Mouse (Mus musculus): ENCODE results near the gene Tex26. TPM values are rescaled to one million over a fixed set of nuclear protein-coding genes. Genes with fewer than 3 reads are reported as not detected.

The Tex26 gene
- polyA plus RNA-seq, 1 experiment from 2014 or later, result 1.1 TPM

DNA sequence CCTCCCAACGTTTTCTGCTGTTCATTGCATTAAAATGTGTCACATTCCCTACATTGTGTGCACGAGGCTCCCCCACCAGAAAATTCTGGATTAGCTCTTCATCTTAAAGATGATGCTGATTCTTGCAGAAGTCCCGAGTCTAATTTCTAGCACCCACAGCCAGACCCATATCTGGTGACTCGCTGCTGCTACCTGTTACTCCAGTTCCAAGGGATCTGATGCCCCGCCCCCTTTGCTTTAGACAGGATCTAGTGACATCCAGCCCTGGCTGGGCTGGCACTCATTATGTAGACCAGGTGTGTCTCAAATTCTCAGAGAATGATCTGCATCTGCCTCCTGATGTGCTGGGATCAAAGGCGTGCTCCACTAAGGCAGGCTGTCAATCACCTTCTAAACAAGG lies 2.3 kb upstream of the Tex26 start:
- DNase-seq (ENCODE audit: low spot score), result peak; percentile 21
- H3K4me1 ChIP-seq, result peaks cover 52% of the 10 kb centered on the region
- H3K27me3 ChIP-seq (replicated peaks; ENCODE audit: low read depth, poor library complexity, severe bottlenecking), result 0 out of 2 replicates have a peak, but pooled peaks cover 7% of the 10 kb centered on the region
- no peak overlapping the region for H3K4me3 ChIP-seq
- no peaks in the 10 kb centered on the region for H3K36me3 ChIP-seq (replicated peaks)
- WGBS, result 72% methylated on average over 6 of the region's 6 CpGs
- no peak overlapping the region for H3K27ac ChIP-seq (replicated peaks)
- no peaks in the 10 kb centered on the region for H3K9me3 ChIP-seq

DNA sequence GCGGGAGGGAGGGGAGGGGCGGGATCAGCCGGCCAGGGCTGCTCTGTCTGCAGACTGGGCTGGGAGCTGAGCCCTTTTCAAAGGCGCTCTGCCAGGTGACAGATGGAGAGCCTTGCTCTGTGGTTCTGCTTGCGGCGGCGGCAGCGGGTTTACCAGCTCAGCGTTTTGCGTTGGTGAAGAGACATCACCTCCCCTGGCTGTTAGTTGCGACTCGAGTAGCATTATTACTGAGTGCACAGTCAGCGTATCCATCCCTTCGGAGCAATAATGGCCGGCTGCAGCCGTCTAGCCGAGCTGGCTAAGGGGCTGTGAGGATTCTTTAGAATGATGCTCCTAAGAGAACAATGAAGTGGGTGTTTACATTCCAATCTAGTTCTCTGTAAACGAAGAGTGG lies 717 bp downstream of the Tex26 start:
- Histone ChIP-seq H3K4me3 (peak overlapping the region; percentile 63), H3K36me3 (replicated peaks) (no peaks in the 10 kb centered on the region), H3K4me1 (peaks cover 56% of the 10 kb centered on the region), H3K27me3 (replicated peaks; ENCODE audit: low read depth, poor library complexity, severe bottlenecking) (0 out of 2 replicates have a peak, but pooled peaks cover 7% of the 10 kb centered on the region), H3K27ac (replicated peaks) (peak overlapping the region; percentile 90), H3K9me3 (no peaks in the 10 kb centered on the region)
- peak; percentile 80 for DNase-seq (ENCODE audit: low spot score)
- WGBS, result under 1% methylated on average over 18 of the region's 18 CpGs

DNA sequence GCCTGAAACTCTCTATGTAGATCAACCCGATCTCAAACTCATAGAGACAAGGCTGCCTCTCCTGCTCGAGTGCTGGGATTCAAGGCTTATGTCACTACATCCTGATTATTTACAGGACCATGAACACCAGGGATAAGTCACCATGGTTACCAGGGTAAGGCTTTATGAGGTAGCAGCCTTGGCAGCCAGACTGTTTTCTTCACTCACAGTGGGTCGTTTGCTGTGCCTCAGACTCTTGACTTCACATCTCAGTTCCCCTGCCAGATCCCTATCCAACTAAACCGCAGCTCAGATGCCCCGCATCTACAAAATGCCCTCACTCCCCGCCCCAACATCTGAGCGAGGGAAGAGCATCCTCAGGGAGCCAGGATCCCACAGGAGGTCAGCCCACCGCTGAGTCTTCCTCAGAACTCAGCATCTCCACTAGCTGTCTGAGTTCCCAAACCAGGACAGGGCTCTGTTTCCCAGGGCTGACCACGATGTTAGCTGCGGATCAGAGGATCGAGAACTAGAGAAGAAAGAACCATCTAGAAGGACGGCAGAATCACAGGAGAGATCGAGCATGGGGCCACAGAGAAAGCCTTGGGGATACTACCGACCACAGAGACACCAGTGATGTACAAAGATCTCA lies 2.3 kb downstream of the Tex26 start:
- Histone ChIP-seq H3K27ac (replicated peaks) (peak overlapping the region; percentile 63), H3K4me3 (no peak overlapping the region), H3K27me3 (replicated peaks; ENCODE audit: low read depth, poor library complexity, severe bottlenecking) (0 out of 2 replicates have a peak, but pooled peaks cover 7% of the 10 kb centered on the region), H3K9me3 (no peaks in the 10 kb centered on the region), H3K4me1 (peaks cover 54% of the 10 kb centered on the region), H3K36me3 (replicated peaks) (no peaks in the 10 kb centered on the region)
- 60% methylated on average over 14 of the region's 14 CpGs for WGBS
- no peak for DNase-seq (ENCODE audit: low spot score)

DNA sequence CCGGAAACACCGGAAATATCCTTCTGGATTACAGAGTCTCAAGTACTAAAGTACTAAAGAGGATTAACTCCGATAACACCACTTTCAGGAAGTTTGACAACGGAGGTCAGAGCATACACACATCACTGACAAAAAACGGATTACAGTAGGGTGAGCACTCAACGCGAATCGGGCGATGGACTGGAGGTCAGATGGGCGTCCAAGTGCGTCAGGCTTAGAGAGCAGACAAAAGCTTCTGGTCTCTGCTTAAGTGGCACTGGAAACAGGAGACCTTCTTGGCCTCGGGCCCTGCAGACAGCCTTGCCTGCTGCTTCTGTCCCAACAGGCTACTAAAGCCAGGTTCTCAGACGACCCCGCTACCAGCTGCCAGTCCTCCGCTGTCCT lies 2.8 kb downstream of the Tex26 start:
- Histone ChIP-seq H3K27me3 (replicated peaks; ENCODE audit: low read depth, poor library complexity, severe bottlenecking) (0 out of 2 replicates have a peak, but pooled peaks cover 7% of the 10 kb centered on the region), H3K4me1 (peaks cover 51% of the 10 kb centered on the region), H3K9me3 (no peaks in the 10 kb centered on the region), H3K27ac (replicated peaks) (peak overlapping the region; percentile 63), H3K4me3 (no peak overlapping the region), H3K36me3 (replicated peaks) (no peaks in the 10 kb centered on the region)
- 74% methylated on average over 15 of the region's 15 CpGs for WGBS
- DNase-seq (ENCODE audit: low spot score), result no peak

DNA sequence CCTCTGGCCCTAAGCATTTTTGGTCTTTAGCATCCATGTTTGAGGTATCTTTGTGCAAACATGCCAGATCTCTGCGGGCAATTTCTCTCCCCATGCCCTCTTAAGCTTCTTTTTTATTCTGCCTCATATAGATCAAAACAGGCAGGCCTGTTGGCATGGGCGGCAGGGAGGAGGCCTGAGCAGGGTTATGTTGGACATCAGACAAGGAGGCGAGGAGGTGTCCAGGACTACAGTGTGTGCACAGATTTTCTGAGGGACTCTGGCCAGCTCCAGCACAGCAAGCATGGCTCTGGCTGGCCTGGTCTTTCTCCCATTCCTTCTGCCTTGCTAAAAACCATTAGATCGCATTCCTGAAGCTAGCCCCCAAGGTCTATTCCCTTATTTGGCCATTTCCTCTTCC lies 5.0 kb downstream of the Tex26 start:
- Histone ChIP-seq H3K27me3 (replicated peaks; ENCODE audit: low read depth, poor library complexity, severe bottlenecking) (0 out of 2 replicates have a peak, but pooled peaks cover 7% of the 10 kb centered on the region), H3K4me3 (no peak overlapping the region), H3K9me3 (0 out of 2 replicates have a peak, but pooled peaks cover 4% of the 10 kb centered on the region), H3K36me3 (replicated peaks) (no peaks in the 10 kb centered on the region), H3K27ac (replicated peaks) (no peak overlapping the region), H3K4me1 (peaks cover 41% of the 10 kb centered on the region)
- 79% methylated on average over 4 of the region's 4 CpGs for WGBS
- DNase-seq (ENCODE audit: low spot score), result no peak

DNA sequence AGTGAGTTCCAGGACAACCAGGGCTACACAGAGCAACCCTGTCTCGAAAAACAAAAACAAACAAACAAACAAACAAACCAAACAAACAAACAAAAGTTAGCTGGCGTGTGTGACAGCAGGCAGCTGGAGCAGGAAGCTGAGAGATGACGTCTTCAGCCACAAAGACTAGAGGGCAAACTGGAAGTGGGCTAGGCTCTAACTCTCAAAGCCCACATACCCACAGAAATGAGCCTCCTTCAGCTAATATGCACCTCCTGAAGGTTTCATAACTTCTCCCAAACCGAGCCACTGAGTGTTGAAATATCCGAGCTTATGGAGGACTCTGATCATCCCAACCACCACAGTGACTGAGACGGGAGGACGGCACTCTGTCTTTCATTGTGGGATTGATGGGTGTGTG lies 7.0 kb downstream of the Tex26 start:
- H3K4me1 ChIP-seq, result peaks cover 21% of the 10 kb centered on the region
- DNase-seq (ENCODE audit: low spot score), result no peak
- H3K9me3 ChIP-seq, result 0 out of 2 replicates have a peak, but pooled peaks cover 4% of the 10 kb centered on the region
- H3K36me3 ChIP-seq (replicated peaks), result no peaks in the 10 kb centered on the region
- H3K27me3 ChIP-seq (replicated peaks; ENCODE audit: low read depth, poor library complexity, severe bottlenecking), result 0 out of 2 replicates have a peak, but pooled peaks cover 4% of the 10 kb centered on the region
- 88% methylated on average over 7 of the region's 7 CpGs for WGBS
- H3K27ac ChIP-seq (replicated peaks), result no peak overlapping the region
- no peak overlapping the region for H3K4me3 ChIP-seq

DNA sequence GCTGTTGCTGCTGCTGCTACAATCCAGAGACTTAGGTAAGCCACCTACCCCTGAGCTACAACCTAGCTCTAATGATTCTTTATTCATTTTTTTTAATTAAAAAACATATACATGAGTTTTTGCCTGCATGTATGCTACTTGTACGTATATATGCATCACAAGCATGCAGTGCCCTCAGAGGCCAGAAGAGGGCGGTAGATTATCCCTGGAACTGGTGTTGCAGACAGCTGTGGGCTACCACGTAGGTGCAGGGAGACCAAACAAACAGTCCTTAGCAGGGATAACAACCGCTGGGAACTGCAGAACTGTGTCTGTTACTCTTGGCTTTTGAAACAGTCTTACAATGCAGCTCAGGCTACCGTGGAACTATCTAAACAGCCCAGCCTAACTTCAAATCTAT lies 8.3 kb downstream of the Tex26 start:
- Histone ChIP-seq H3K36me3 (replicated peaks) (no peaks in the 10 kb centered on the region), H3K27me3 (replicated peaks; ENCODE audit: low read depth, poor library complexity, severe bottlenecking) (no peaks in the 10 kb centered on the region), H3K4me1 (peaks cover 11% of the 10 kb centered on the region), H3K4me3 (no peak overlapping the region), H3K27ac (replicated peaks) (no peak overlapping the region), H3K9me3 (0 out of 2 replicates have a peak, but pooled peaks cover 4% of the 10 kb centered on the region)
- DNase-seq (ENCODE audit: low spot score), result no peak
- WGBS, result 83% methylated on average over 5 of the region's 5 CpGs

DNA sequence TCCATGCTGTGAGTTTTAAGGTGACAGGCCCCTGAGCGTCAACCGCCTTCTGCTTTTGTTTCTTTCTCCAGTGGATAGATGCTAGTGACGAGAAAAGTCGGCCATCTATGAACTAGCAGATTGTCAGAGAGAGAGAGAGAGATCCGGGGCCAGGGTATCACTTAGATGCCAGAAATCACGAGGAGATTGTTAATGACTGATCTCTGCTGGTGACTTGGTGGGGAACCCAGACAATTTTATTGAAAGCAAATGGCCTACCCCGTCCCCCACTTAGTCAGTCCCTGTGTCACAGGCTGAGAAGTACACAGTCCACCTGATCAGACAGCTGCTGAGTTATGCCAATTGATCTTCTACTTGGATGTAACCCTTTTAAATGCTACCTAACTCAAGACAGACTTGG lies 9.9 kb downstream of the Tex26 start:
- H3K27me3 ChIP-seq (replicated peaks; ENCODE audit: low read depth, poor library complexity, severe bottlenecking), result no peaks in the 10 kb centered on the region
- H3K27ac ChIP-seq (replicated peaks), result no peak overlapping the region
- H3K9me3 ChIP-seq, result 0 out of 2 replicates have a peak, but pooled peaks cover 4% of the 10 kb centered on the region
- H3K36me3 ChIP-seq (replicated peaks), result no peaks in the 10 kb centered on the region
- WGBS, result 87% methylated on average over 7 of the region's 7 CpGs
- no peak overlapping the region for H3K4me3 ChIP-seq
- H3K4me1 ChIP-seq, result peaks cover 8% of the 10 kb centered on the region
- DNase-seq (ENCODE audit: low spot score), result no peak

DNA sequence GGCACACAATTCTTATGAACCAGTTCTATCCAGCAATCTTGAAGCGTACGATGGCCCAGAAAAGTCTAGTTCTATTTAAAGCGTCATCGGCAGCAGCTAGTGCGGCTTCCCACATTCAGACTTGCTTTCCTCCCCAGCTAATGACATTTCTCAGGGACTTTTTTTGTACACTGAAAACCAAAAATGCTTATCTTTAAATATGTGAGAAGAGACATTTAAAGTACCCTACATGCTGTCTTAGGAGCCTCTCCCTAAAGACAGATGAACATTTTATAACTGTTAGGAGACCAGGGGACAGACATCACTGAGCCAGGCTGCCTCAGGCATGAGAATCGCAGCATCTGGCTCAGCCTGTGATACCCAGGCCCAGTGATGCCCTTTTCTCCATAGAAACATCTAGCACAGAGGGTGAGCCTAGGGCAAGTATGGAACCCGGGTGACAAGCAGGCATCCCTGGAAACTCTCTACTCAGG lies 11.8 kb downstream of the Tex26 start:
- WGBS, result 90% methylated on average over 7 of the region's 7 CpGs
- H3K4me1 ChIP-seq, result no peaks in the 10 kb centered on the region
- H3K27me3 ChIP-seq (replicated peaks; ENCODE audit: low read depth, poor library complexity, severe bottlenecking), result no peaks in the 10 kb centered on the region
- no peak for DNase-seq (ENCODE audit: low spot score)
- H3K9me3 ChIP-seq, result 0 out of 2 replicates have a peak, but pooled peaks cover 4% of the 10 kb centered on the region
- no peak overlapping the region for H3K4me3 ChIP-seq
- no peaks in the 10 kb centered on the region for H3K36me3 ChIP-seq (replicated peaks)
- H3K27ac ChIP-seq (replicated peaks), result no peak overlapping the region

DNA sequence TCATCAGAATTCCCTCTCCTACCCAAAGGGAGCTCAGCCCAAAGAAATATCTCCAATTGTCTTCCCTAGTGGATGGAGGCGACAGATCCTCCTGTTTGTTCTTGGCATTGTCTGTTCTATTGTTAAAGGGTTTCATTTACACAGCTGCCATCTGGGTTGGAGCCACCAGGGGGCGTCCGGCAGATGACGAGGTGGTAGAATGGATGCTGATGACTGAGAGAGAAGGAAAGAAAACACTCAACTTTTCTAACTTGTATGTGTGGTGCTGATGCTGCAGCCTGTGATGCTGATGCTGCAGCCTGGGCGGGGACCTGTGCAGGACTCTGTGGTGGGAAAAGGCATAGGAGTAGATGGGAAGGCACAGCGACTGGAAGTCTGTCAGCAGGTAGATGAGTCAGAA lies 14.8 kb downstream of the Tex26 start:
- WGBS, result 28% methylated on average over 6 of the region's 6 CpGs
- Histone ChIP-seq H3K4me3 (no peak overlapping the region), H3K36me3 (replicated peaks) (no peaks in the 10 kb centered on the region), H3K4me1 (peaks cover 7% of the 10 kb centered on the region), H3K27ac (replicated peaks) (no peak overlapping the region), H3K27me3 (replicated peaks; ENCODE audit: low read depth, poor library complexity, severe bottlenecking) (no peaks in the 10 kb centered on the region), H3K9me3 (no peaks in the 10 kb centered on the region)
- DNase-seq (ENCODE audit: low spot score), result peak; percentile 75

DNA sequence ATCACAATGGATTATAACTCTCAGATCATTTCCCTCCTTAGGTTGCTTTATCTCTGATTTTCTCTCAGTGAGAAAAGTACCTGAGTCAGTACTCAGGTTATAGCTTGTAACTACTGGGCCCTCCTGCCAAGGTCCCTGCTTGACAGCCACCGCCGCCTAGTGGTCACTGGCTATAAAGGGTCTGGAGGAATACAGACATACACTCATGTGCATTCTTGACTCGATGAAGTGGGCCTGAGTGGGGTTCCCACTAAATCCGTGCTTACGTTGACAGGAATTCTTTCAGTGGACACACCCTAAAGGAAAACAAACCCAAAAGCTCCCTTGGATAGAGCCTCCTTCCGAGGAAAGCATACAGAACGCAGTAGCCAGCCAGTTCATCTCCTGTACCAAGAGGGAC lies 17.1 kb downstream of the Tex26 start:
- Histone ChIP-seq H3K27me3 (replicated peaks; ENCODE audit: low read depth, poor library complexity, severe bottlenecking) (no peaks in the 10 kb centered on the region), H3K4me3 (no peak overlapping the region), H3K27ac (replicated peaks) (no peak overlapping the region), H3K36me3 (replicated peaks) (no peaks in the 10 kb centered on the region), H3K9me3 (no peaks in the 10 kb centered on the region), H3K4me1 (peaks cover 7% of the 10 kb centered on the region)
- WGBS, result 89% methylated on average over 7 of the region's 7 CpGs
- DNase-seq (ENCODE audit: low spot score), result no peak

DNA sequence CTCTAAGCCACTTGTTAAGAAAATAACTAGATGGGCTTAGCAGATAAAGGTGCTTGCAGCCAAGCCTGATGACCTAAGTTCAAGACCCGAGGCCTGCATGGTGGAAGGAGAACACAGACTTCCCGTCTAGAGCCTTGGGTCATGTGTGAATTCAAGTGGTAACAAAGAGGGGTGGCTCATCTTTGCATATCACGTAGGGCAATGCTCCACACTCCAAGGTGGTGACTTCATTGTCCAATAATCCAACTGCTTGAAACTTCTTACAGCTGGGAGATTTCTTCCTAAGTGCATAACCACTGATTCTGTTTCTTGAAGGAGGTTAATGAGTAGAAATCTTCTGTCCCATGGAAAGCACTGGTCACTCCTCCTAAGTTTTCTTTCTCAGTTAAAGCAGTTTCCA lies 22.6 kb downstream of the Tex26 start:
- H3K27ac ChIP-seq (replicated peaks), result no peak overlapping the region
- H3K4me1 ChIP-seq, result peaks cover 24% of the 10 kb centered on the region
- H3K4me3 ChIP-seq, result no peak overlapping the region
- DNase-seq (ENCODE audit: low spot score), result no peak
- H3K9me3 ChIP-seq, result no peaks in the 10 kb centered on the region
- no peaks in the 10 kb centered on the region for H3K36me3 ChIP-seq (replicated peaks)
- whole genome bisulfite sequencing, result 84% methylated on average over 3 of the region's 3 CpGs
- H3K27me3 ChIP-seq (replicated peaks; ENCODE audit: low read depth, poor library complexity, severe bottlenecking), result no peaks in the 10 kb centered on the region

DNA sequence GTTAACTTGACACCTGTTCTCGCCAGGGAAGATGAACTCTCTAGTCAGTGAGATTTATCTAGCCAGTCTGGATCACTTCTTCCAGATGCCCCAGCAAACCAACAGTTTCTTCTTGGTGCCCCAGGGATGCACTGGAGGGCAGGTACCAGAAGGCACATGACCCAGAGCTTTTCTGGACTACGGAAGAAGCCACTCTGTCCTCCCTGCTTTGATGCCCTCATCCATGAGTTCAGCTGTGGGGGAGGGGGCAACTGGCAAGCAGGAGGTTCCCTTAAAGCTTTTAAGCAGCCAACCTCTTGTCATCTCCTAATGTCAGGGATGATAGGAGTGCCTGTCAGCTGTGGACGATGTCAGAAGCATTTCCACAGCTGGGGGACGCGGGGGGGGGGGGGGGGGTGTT lies 25.8 kb downstream of the Tex26 start:
- Histone ChIP-seq H3K4me1 (peaks cover 17% of the 10 kb centered on the region), H3K36me3 (replicated peaks) (no peaks in the 10 kb centered on the region), H3K27me3 (replicated peaks; ENCODE audit: low read depth, poor library complexity, severe bottlenecking) (no peaks in the 10 kb centered on the region), H3K9me3 (no peaks in the 10 kb centered on the region), H3K4me3 (no peak overlapping the region), H3K27ac (replicated peaks) (no peak overlapping the region)
- WGBS, result 46% methylated on average over 4 of the region's 5 CpGs
- no peak for DNase-seq (ENCODE audit: low spot score)

Data from embryonic facial prominence, embryonic 10.5 days (tissue).